Mouse (Mus musculus): ENCODE measurements at regions not wholly inside any gene's neighbourhood (a gene's known extent, or its start where the extent isn't known, plus 50 kb on each side); places are given as distances from the start of the nearest gene placed in this dataset.

DNA sequence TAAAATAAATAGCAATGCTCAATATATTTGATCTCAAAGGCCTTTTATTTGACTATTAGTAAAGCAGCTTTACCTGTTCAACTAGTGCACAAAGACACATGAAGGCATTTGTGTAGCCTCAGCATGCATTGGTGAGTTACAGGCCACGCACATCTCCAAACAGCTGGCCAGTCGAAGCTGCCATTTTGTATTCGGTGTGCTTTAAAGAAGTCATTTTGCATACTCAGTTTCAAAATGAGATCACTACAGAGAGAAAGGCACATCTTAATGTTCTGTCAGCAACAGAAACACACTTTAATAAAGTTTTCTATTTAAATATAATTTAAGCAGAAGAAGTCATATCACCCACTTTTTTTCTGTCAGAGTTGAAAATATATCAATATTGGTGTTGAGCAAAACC, 90.3 kb upstream of the Pter start:
- TF ChIP-seq POLR2A (IDR thresholded peaks at IDR 0.05; ENCODE audit: low read depth, low read length) (no peak), CTCF (IDR thresholded peaks at IDR 0.05; ENCODE audit: extremely low read depth, insufficient read depth, insufficient read length, insufficient replicate concordance) (no peak)
